Mouse (Mus musculus): ENCODE data around the gene Entpd8. TPM values are rescaled to one million over a fixed set of nuclear protein-coding genes. Genes with fewer than 3 reads are reported as not detected.

The Entpd8 gene
- polyA plus RNA-seq, 1 experiment from 2014 or later = not detected

DNA sequence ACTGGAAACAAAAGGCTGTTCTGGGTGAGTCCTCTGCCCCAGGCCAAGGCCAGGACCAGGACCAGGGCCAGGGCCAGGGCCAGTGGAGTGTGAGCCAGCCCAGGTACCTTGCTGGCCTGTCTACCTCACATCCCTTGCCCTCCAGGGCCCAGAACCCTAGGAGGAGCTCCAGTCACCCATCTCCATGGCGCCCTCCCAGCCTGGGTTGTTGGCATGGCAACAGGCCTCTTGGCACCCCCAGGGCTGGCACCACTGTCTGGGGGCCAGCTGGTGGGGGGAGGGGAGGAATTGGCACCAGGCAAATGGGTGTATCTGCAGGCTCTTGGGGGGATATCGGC, 25.1 kb upstream of the Entpd8 start:
- TF ChIP-seq CTCF (IDR thresholded peaks at IDR 0.05; ENCODE audit: low read depth) = no peak
- H3K9me3 ChIP-seq (ENCODE audit: low read depth, low read length) = no peaks in the 10 kb centered on the region
- peaks cover 5% of the 10 kb centered on the region for H3K4me1 ChIP-seq (ENCODE audit: insufficient read depth)
- H3K4me3 ChIP-seq (ENCODE audit: low read depth, low read length) = peak overlapping the region; percentile 82
- no peaks in the 10 kb centered on the region for H3K27me3 ChIP-seq (ENCODE audit: insufficient read depth, low read length)
- WGBS = 57% methylated on average over 2 of the region's 2 CpGs
- ATAC-seq (ENCODE audit: insufficient read depth) (peak; percentile 5; the same call in 1 of the 2 replicates), DNase-seq (peak; percentile 11)
- H3K36me3 ChIP-seq (ENCODE audit: insufficient read depth) = peaks cover 36% of the 10 kb centered on the region
- no peak overlapping the region for H3K27ac ChIP-seq (ENCODE audit: low read depth)
- H3K4me2 ChIP-seq = peak overlapping the region; percentile 85
- peak overlapping the region; percentile 86 for H3K9ac ChIP-seq

DNA sequence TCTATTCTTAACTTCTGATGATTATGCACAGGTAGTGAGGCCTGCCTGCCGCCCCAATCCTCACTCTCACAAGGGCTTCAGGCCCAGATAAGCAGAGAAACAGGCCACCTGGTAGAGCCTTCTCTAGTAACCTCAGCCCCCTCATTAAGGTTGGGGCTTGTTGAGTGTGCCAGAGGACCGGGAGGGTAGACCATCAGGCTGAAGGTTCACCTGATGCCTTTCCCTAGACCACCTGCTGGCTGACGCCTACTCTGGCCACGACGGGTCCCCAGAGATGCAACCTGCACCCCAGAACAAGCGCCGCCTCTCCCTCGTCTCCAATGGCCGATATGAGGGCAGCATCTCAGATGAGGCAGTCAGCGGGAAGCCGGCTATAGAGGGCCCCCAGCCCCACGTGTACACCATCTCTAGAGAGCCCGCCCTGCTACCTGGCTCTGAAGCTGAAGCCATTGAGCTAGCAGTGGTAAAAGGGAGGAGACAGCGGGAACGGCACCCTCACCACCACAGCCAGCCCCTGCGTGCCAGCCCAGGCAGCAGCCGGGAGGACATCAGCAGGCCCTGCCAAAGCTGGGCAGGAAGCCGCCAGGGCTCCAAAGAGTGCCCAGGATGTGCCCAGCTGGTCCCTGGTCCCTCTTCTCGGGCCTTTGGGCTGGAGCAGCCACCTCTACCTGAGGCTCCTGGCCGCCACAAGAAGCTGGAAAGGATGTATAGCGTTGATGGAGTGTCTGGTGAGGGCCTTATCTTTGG, 24.5 kb upstream of the Entpd8 start:
- H3K36me3 ChIP-seq (ENCODE audit: insufficient read depth) = peaks cover 39% of the 10 kb centered on the region
- H3K27me3 ChIP-seq (ENCODE audit: insufficient read depth, low read length) = no peaks in the 10 kb centered on the region
- 87% methylated on average over 21 of the region's 21 CpGs for WGBS
- no peak overlapping the region for H3K27ac ChIP-seq (ENCODE audit: low read depth)
- peak overlapping the region; percentile 85 for H3K4me2 ChIP-seq
- no peaks in the 10 kb centered on the region for H3K9me3 ChIP-seq (ENCODE audit: low read depth, low read length)
- no peak for ATAC-seq (ENCODE audit: insufficient read depth)
- H3K9ac ChIP-seq = peak overlapping the region; percentile 86; the same call in 1 of the 2 replicates
- peak overlapping the region; percentile 82 for H3K4me3 ChIP-seq (ENCODE audit: low read depth, low read length)
- no peak for DNase-seq
- H3K4me1 ChIP-seq (ENCODE audit: insufficient read depth) = peaks cover 5% of the 10 kb centered on the region
- TF ChIP-seq CTCF (IDR thresholded peaks at IDR 0.05; ENCODE audit: low read depth) = no peak

DNA sequence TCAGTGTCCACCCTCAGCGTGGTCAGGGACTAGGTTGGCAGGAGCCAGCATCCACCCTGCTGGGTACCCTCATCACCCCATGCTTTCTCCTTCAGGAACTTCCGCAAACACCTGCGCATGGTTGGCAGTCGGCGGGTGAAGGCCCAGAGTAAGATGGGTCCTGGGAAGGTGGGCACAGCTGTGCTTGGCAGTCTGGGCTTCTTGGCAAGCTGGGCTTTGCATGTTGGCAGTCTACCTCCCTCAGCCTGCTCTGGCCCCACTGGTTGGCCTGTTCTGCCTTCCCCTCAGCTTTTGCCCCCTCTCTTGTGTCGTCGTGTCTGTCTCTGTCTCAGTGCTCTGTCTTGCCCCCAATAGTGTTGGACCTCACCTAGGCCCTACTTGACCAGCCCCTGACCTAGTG, 21.2 kb upstream of the Entpd8 start:
- no peak overlapping the region for H3K9ac ChIP-seq
- DNase-seq = no peak
- no peaks in the 10 kb centered on the region for H3K9me3 ChIP-seq (ENCODE audit: low read depth, low read length)
- no peaks in the 10 kb centered on the region for H3K27me3 ChIP-seq (ENCODE audit: insufficient read depth, low read length)
- H3K4me3 ChIP-seq (ENCODE audit: low read depth, low read length) = no peak overlapping the region
- H3K4me2 ChIP-seq = no peak overlapping the region
- H3K36me3 ChIP-seq (ENCODE audit: insufficient read depth) = peaks cover 55% of the 10 kb centered on the region
- TF ChIP-seq CTCF (IDR thresholded peaks at IDR 0.05; ENCODE audit: low read depth) = no peak
- 87% methylated on average over 7 of the region's 7 CpGs for WGBS
- ATAC-seq (ENCODE audit: insufficient read depth) = no peak
- H3K4me1 ChIP-seq (ENCODE audit: insufficient read depth) = peaks cover 5% of the 10 kb centered on the region
- H3K27ac ChIP-seq (ENCODE audit: low read depth) = no peak overlapping the region

DNA sequence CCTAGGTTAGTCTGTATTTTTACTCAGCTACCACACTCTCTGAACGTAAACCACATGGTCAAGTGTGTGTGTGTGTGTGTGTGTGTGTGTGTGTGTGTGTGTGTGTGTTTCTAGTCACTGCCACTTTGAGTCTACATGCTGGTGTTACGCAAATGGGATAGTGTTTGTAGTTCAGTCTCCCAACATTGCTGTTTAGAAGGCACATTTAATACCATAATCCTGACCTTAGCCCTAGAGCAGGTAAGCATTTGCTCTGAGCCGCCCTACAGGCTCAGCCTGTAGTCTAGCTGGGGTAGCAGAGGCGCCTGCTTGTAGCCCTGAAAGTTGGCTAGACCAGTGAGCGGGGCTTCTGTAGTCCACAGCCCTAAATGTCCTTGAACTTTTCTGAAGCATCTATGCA, 16.6 kb upstream of the Entpd8 start:
- no peaks in the 10 kb centered on the region for H3K9me3 ChIP-seq (ENCODE audit: low read depth, low read length)
- no peak overlapping the region for H3K27ac ChIP-seq (ENCODE audit: low read depth)
- DNase-seq (no peak), ATAC-seq (ENCODE audit: insufficient read depth) (no peak)
- H3K4me3 ChIP-seq (ENCODE audit: low read depth, low read length) = no peak overlapping the region
- H3K27me3 ChIP-seq (ENCODE audit: insufficient read depth, low read length) = no peaks in the 10 kb centered on the region
- no peaks in the 10 kb centered on the region for H3K4me1 ChIP-seq (ENCODE audit: insufficient read depth)
- H3K4me2 ChIP-seq = no peak overlapping the region
- WGBS = 89% methylated on average over 5 of the region's 5 CpGs
- H3K9ac ChIP-seq = no peak overlapping the region
- TF ChIP-seq CTCF (IDR thresholded peaks at IDR 0.05; ENCODE audit: low read depth) = no peak
- peaks cover 31% of the 10 kb centered on the region for H3K36me3 ChIP-seq (ENCODE audit: insufficient read depth)

DNA sequence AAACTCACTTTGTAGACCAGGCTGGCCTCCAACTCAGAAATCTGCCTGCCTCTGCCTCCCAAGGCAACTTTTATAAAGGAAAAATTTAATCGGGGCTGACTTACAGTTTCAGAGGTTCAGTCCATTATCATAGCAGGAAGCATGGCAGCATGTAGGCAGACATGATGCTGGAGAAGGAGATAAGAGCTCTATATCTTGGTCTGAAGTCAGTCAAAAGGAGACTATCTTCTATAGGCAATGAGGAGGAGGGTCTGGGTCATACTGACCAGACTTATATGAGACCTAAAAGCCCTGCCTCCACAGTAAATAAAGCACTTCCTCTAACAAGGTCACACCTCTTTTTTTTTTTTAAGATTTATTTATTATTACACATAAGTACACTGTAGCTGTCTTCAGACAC, 15.8 kb upstream of the Entpd8 start:
- ATAC-seq (ENCODE audit: insufficient read depth) = no peak
- TF ChIP-seq CTCF (IDR thresholded peaks at IDR 0.05; ENCODE audit: low read depth) = no peak
- no peaks in the 10 kb centered on the region for H3K4me1 ChIP-seq (ENCODE audit: insufficient read depth)
- WGBS = 86% methylated on average over 1 of the region's 1 CpGs
- no peak overlapping the region for H3K4me3 ChIP-seq (ENCODE audit: low read depth, low read length)
- no peaks in the 10 kb centered on the region for H3K9me3 ChIP-seq (ENCODE audit: low read depth, low read length)
- peaks cover 26% of the 10 kb centered on the region for H3K36me3 ChIP-seq (ENCODE audit: insufficient read depth)
- H3K27ac ChIP-seq (ENCODE audit: low read depth) = no peak overlapping the region
- H3K4me2 ChIP-seq = no peak overlapping the region
- no peaks in the 10 kb centered on the region for H3K27me3 ChIP-seq (ENCODE audit: insufficient read depth, low read length)
- no peak for DNase-seq
- H3K9ac ChIP-seq = no peak overlapping the region

DNA sequence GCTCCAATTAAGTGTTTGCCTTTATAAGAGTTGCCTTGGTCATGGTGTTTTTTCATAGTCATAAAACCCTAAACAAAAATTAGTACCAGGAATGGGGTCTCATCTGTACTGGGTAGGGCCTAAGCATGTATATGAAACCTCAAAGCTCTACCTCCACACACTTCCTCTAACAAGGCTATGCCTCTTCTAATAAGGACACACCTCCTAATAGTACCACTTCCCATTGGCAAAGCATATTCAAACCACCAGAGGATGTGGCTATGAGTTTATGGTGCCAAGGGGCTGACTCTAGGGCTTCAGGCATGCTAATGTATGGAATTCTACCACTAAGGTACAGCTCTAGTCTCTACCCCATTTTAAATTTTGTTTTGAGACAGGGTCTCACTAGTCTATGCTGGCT, 14.6 kb upstream of the Entpd8 start:
- Histone ChIP-seq H3K9ac (no peak overlapping the region), H3K9me3 (ENCODE audit: low read depth, low read length) (no peaks in the 10 kb centered on the region), H3K36me3 (ENCODE audit: insufficient read depth) (peaks cover 16% of the 10 kb centered on the region), H3K27me3 (ENCODE audit: insufficient read depth, low read length) (no peaks in the 10 kb centered on the region), H3K4me3 (ENCODE audit: low read depth, low read length) (no peak overlapping the region), H3K27ac (ENCODE audit: low read depth) (no peak overlapping the region), H3K4me1 (ENCODE audit: insufficient read depth) (no peaks in the 10 kb centered on the region), H3K4me2 (no peak overlapping the region)
- no peak for ATAC-seq (ENCODE audit: insufficient read depth)
- no peak for DNase-seq
- no peak for TF ChIP-seq CTCF (IDR thresholded peaks at IDR 0.05; ENCODE audit: low read depth)

DNA sequence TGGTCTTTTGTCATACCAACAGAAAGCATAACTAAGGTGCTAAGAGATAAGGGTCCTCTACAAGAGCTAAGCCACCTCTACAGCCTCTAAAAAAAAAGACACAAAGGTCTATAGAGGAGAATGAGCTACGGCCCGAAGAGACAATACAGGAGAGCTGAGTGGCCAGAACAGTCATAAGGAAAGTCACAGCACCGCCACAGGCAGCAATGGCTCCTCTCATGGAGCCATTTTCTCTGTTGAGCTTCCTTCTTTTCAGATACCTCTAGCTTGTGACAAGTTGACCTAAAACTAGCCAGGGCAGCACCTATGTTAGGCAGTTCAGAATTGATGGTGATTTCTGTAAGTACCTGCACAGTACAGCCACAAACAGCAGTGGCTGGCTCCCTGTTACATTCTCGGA, 13.6 kb upstream of the Entpd8 start:
- TF ChIP-seq CTCF (IDR thresholded peaks at IDR 0.05; ENCODE audit: low read depth) = no peak
- peaks cover 9% of the 10 kb centered on the region for H3K36me3 ChIP-seq (ENCODE audit: insufficient read depth)
- H3K4me3 ChIP-seq (ENCODE audit: low read depth, low read length) = no peak overlapping the region
- H3K27me3 ChIP-seq (ENCODE audit: insufficient read depth, low read length) = no peaks in the 10 kb centered on the region
- DNase-seq (no peak), ATAC-seq (ENCODE audit: insufficient read depth) (no peak)
- no peak overlapping the region for H3K4me2 ChIP-seq
- no peak overlapping the region for H3K9ac ChIP-seq
- H3K9me3 ChIP-seq (ENCODE audit: low read depth, low read length) = no peaks in the 10 kb centered on the region
- WGBS = 82% methylated on average over 4 of the region's 4 CpGs
- H3K4me1 ChIP-seq (ENCODE audit: insufficient read depth) = no peaks in the 10 kb centered on the region
- H3K27ac ChIP-seq (ENCODE audit: low read depth) = no peak overlapping the region

Data from lung, embryonic 14.5 days (tissue).